Mouse (Mus musculus) cerebellum, postnatal 25 days (tissue): ENCODE measurements around the gene Fcgr1.
"Not testable (repeated sequence)": the region's sequence is repeated elsewhere in the genome, so short reads cannot be mapped to it uniquely, and the experiment has no call there.

Experiments used
- DNase-seq, 2 experiments: peaks; one replicate each; pipeline ENCODE4 v3.0.0; 2021; ENCODE audit warnings: mixed read lengths in 2 of 2

Gene Fcgr1

GRCm38 (mm10) chr3:96293787-96294186 lies at the start of gene Fcgr1:
Fcgr1 (minus strand) TSS chr3:96293969.
- DNase-seq, result no peak

GRCm38 (mm10) chr3:96342652-96343051 lies 48.9 kb upstream of the Fcgr1 start:
- not testable (repeated sequence) for DNase-seq

GRCm38 (mm10) chr3:96342100-96342499 lies 48.3 kb upstream of the Fcgr1 start:
- not testable (repeated sequence) for DNase-seq

- DNase-seq, result peak in 1 of 2 experiments; percentile 28
Observed at GRCm38 (mm10) chr3:96340611-96341312, 47.0 kb upstream of the Fcgr1 start.

- DNase-seq, result no peak
Observed at GRCm38 (mm10) chr3:96338849-96339480, 45.2 kb upstream of the Fcgr1 start.

GRCm38 (mm10) chr3:96338043-96338442 lies 44.3 kb upstream of the Fcgr1 start:
- DNase-seq, result no peak

- no peak for DNase-seq
Observed at GRCm38 (mm10) chr3:96337269-96337668, 43.5 kb upstream of the Fcgr1 start.

GRCm38 (mm10) chr3:96336636-96337035 lies 42.9 kb upstream of the Fcgr1 start:
- DNase-seq, result no peak

GRCm38 (mm10) chr3:96335591-96335990 lies 41.8 kb upstream of the Fcgr1 start:
- no peak for DNase-seq

- DNase-seq, result no peak
Observed at GRCm38 (mm10) chr3:96335163-96335550, 41.4 kb upstream of the Fcgr1 start.

GRCm38 (mm10) chr3:96334175-96335162 lies 40.7 kb upstream of the Fcgr1 start:
- DNase-seq, result no peak

- no peak for DNase-seq
Observed at GRCm38 (mm10) chr3:96333396-96334174, 39.8 kb upstream of the Fcgr1 start.

- DNase-seq, result no peak
Observed at GRCm38 (mm10) chr3:96332631-96333395, 39.0 kb upstream of the Fcgr1 start.

GRCm38 (mm10) chr3:96332000-96332399 lies 38.2 kb upstream of the Fcgr1 start:
- DNase-seq, result no peak

- DNase-seq, result no peak
Observed at GRCm38 (mm10) chr3:96331438-96331837, 37.7 kb upstream of the Fcgr1 start.

GRCm38 (mm10) chr3:96330603-96331002 lies 36.8 kb upstream of the Fcgr1 start:
- no peak for DNase-seq

GRCm38 (mm10) chr3:96330181-96330580 lies 36.4 kb upstream of the Fcgr1 start:
- DNase-seq, result no peak

GRCm38 (mm10) chr3:96328730-96329387 lies 35.1 kb upstream of the Fcgr1 start:
- DNase-seq, result no peak

GRCm38 (mm10) chr3:96328060-96328729 lies 34.4 kb upstream of the Fcgr1 start:
- DNase-seq, result not testable (repeated sequence)

GRCm38 (mm10) chr3:96327647-96328046 lies 33.9 kb upstream of the Fcgr1 start:
- no peak for DNase-seq
